Mouse (Mus musculus): Measurements from ENCODE around the gene Vat1.
"Not testable (repeated sequence)": the region's sequence is repeated elsewhere in the genome, so short reads cannot be mapped to it uniquely, and the experiment has no call there.

Gene Vat1

DNA sequence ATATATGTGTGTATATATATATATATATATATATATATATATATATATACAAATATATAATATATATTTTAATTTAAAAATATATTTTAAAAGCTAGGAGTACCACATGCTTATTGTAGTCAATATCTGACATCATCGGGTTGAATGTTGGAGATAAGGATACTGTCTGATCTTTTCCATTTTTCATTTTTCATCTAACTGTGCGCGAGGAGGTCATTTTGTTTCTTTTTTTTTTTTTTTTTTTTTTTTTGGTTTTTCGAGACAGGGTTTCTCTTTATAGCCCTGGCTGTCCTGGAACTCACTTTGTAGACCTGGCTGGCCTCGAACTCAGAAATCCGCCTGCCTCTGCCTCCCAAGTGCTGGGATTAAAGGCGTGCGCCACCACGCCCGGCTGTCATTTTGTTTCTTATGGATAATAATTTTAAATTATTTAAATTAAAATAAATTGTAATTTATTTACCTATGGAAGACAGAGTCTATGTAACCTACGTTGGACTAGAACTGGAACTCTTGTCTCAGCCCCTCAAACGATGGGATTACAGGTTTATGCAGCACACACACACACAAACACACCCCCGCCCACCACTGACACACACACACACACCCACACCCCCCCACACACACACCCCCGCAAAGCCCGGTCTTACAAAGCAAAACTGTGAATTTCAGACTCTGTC lies 24.4 kb downstream of the Vat1 start:
- DNase-seq = not testable (repeated sequence)

DNA sequence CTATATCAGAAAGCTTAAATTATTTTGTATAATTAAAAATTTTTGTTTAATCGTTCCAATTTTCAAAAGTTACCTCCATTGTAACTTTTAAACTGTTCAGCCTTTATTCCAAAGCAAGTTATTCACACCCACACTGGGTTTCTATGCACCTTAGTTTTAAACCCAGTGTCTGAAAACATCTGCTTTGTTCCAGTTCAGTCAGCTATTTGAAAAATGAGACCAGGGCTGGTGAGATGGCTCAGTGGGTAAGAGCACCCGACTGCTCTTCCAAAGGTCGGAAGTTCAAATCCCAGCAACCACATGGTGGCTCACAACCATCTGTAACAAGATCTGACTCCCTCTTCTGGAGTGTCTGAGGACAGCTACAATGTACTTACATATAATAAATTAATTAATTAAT lies 28.0 kb downstream of the Vat1 start:
- DNase-seq = not testable (repeated sequence)

DNA sequence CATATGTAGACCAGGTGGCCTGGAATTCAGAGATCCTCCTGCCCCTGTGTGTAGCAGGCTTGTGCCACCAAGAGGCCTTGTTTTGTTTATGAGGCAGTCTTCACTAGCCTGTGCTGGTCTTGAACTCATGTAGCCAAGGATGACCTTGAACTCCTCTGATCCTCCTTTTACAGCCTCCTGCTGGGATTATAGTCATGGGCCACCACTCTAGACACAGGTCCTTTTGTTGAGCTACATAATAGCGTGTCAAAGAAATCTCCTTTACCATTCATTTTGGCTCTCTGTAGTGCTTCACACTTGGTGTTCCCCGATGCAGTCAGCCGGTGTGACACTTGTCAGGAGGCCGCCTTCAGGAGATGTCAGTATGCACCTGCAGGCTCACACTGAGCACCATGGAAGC lies 29.1 kb downstream of the Vat1 start:
- no peak for DNase-seq

DNA sequence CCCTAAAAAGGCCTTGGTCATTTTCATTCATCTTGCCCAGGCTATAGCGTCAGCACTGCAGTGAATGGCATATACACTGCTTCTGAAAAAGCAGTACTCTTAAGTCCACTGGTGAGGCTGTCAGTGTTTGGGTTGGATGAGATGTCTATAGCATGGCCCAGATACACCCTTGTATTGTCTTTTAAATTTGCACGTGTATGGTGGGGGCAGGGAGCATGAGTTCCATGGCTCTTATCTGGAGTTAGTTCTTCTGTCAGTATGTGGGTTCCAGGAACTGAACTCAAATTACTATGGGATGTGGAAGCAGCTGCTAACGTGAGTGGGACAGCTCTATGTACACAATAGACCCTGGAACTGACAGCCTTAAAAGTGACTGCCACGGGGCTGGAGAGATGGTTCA lies 30.2 kb downstream of the Vat1 start:
- DNase-seq = no peak

DNA sequence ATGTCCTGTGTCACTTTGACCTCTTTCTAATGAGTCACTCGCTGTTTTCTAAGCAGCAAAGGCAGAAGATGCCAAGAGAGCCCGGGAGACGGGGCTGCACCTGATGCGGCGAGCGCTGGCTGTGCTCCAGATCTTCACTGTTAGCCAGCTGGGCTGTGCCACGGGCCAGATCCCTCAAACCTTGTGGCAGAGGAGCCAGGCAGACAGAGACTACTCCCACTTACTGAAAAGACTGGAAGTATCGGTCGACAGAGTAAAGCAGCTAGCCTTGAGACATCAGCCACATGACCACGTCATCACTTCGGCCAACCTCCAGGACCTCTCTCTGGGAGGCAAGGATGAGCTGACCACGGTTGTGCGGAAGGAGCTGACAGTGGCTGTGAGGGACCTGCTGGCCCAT lies 32.6 kb downstream of the Vat1 start:
- no peak for DNase-seq

DNA sequence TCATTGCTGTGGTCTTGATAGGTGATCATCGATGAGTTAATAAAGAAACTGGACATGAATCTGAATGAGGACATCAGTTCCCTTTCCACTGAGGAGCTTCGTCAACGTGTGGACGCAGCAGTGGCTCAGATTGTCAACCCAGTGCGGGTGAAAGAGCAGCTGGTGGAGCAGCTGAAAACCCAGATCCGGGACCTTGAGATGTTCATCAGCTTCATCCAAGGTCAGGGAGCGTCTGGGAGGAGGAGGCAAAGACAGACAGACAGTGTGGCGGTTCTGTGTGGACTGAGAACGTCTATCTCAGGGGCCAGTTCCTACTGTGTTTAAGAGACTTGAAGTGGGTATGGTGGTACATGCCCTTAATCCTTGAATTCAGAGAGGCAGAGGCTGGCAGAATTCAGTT lies 34.7 kb downstream of the Vat1 start:
- DNase-seq = no peak

DNA sequence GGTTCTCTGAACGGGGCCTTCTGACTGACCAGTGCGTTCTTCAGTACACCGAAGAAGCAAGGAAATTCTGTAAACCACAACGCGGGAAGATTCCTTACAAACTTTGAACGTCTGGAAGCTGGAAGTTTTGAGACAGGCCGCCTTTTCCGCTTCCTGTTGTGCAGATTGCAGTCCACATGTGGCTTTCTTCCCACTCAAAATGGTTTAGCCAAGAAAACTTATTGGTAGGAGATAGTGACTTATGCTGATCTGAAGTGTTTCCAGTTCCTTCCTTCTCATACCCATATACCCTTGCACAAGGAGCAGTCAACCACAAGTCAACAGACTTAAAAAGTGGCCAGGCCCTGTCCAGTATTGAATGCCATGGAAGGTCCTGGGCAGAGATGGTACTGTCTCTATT lies 39.9 kb downstream of the Vat1 start:
- DNase-seq = no peak

DNA sequence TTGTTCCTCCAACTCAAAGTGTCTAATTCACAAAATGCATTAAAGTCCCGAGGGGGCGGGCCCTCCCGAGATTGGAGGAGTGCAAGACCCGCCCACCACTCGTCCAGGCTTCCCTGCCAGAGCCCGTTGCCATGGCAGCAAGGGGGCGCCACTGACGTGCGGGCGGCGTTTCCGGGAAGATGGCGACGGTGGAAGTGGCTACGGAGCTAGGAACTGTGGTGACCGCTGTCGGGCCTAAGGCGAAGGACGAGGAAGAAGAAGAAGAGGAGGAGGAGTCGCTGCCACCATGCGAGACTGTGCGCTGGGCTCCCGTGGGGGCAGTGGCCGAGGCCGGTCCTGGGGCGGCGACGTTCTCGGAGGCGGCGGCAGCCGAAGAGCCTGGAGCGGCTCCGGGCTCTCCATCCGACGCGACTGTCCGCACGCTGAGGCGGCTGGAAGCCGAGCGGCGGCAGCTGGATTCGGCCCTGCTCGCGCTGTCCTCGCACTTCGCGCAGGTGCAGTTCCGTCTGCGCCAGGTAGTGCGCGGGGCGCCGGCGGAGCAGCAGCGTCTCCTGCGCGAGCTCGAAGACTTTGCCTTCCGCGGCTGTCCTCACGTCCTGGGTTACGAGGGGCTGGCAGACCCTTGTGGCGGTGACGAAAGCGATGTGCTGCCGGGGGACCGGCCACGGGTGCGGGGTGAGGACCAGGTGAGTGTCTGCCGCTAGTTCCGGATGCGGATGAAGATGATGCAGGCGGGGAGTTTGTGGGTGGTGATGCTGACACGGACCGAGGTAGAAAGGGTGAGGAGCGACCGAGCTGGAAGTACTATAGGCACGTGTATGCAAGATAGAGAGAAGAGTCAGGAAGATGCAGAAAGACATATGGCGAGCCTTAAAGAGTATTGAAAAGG lies 40.9 kb downstream of the Vat1 start, which contains the start of the genes Rundc1 and Ptges3l:
TSS of gene Rundc1 (plus strand) at position 161 of the 889 bp plus-strand sequence.
TSS of gene Ptges3l (minus strand) at position 409 of the 889 bp plus-strand sequence.
- peak; percentile 99 for DNase-seq

DNA sequence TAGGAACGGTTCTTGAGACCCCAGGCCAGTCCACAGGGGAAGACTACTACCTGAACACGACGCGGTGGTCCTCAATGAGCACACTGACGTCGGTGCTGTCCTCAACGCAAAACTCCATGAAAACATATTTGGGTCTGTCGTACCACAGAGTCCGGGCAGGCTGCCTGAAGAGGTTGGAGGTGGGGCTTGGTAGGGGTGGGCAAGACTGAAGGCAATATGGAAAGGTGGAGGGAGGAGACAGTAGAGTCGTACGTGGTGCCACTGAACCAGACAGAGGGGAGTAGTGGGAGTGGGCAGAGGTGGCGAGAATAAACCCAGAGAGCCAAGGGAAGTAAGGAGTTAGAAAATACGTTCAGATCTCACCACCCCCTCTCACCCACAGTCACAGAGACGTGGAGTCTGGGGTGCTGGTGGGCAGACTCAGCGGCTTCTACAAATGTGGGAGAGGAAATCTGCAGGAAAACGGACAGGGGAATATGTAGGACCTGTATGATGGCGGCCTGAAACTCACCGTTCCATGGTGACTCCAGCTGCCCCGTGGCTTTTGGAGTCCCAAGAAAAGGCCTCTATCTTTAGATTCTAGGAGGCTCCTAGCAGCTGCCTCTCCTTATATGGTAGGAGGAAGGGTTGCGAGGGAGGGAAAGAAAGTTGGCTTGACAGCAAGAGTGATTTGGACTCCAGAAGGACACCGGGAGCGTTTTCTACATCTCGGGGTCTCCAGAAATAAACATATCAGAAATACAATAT lies 41.8 kb downstream of the Vat1 start, which contains the start of gene Gm27029:
TSS of gene Gm27029 (minus strand) at position 692 of the 747 bp plus-strand sequence.
- DNase-seq = peak; percentile 13

DNA sequence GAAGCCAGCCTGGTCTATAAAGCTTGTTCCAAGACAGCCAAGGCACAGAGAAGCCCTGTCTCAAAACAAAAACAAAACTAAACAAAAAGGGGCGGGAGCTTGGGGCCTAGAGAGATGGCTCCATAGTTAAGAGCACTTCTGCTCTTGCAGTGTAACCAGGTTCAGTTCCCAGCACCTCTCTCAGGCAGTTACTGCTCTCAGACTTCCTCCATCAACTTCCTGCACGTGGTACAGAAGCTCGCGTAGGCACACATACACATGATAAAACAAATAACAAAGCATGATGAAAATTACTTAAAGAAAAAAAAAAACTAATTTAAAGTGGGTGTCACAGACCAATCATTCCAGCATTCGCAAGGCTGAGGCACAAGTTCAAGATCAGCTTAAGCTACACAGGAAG lies 45.9 kb downstream of the Vat1 start:
- no peak for DNase-seq

DNA sequence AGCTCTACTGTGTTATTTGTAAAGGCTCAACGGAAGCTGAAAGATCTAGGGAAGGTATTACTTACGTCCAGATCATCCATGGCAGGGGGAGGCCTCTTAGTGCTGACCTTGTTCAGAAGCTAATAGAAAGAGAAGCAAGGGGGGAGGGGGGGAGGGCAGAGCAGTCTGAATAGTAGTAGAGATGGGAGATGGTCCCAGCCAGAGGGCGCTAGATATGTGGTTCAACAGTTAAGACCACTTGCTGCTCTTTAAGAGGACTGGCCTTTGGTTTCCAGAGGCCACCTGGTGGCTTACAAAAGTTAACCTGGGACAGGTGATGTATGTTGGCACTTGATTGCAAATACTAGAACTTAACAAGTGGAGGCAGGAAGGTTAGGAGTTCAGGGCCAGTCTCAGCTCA lies 46.4 kb downstream of the Vat1 start:
- peak; percentile 25 for DNase-seq

DNA sequence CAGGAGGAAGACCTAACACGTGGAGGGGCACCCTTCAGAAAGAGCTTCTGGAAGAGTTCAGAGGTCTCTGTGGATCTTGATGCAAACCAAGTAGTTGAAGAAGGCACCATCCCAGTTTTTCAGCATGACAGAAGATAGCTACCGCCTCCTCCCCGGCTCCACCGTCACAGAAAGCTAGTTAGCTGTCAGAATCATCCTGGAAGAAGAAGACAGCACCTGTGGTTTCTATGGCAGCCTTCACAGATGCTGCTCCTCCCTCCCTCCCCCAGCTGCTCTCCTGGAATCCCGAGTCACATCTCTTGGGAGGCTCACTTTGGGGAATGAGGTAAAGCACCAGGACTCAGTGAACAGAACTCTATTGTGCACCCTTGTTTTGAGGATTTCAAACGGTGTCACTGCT lies 47.0 kb downstream of the Vat1 start:
- DNase-seq = no peak

DNA sequence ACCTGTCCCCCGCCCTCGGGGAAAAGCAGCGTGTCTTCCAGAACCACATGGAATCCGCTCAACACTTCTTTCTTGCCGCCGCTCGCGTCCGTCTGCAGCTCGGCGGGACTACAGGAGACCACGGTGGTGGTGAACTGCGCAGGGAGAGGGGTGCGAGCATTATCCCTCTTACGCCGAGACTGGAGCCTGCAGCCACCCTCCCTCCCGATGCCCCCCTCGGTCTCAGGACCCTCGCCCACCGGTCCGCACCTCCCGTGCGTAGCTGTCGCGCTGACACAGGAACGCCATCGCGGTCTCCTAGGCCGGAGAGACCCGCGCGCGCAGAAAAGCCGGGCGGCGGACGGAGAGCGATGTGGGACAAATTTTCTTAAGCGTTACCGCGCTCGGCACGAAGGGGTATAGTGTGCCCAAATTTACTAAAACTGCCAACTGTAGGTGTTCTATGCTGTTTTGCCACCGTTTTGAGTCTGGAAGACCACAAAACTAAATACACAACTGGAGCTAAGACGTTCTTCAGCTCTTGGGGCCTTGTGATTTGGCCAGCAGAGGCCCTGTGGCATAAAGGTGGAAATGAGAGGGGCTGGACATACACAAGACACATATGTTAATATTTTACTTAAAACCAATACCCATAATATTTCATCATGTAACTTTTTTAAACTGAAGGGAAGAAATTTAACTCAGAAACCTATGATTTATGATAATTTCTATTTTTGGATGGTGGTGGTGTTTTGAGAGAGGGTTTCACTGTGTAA lies 48.8 kb downstream of the Vat1 start, which contains the start of gene Aarsd1:
TSS of gene Aarsd1 (minus strand) at position 515 of the 755 bp plus-strand sequence.
- peak; percentile 91 for DNase-seq

DNA sequence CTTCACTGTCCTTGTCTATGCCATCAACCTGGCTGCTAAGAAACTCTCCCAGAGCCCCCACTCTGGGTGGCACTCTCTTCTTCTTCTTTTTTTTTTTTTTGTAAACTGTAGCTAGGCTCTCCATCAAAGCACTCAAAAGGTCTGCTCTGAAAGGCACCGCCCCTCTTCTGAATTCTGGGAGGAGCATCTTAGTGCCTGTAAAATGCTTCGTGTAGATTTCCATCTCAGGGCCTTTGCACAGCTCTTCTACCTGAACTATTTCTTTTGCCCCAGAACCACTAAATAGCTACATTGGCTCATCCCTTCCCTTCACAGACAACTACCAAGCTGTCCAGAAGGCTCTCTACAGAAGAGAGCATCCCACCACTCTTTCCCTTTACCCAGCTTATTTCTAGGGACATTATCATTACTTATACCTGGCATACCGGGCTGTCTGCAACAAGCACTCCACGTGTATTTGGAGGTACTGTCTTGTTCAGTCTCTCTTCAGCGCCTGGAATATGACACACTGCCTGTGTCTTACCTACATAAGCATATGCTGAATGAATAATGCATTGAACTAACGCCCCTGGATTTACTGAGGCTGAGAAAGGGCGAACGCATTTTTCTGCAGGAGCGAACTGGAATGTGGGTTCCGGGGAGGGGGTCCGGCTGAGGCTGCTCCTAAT lies 49.5 kb downstream of the Vat1 start:
- DNase-seq = peak; percentile 37

DNA sequence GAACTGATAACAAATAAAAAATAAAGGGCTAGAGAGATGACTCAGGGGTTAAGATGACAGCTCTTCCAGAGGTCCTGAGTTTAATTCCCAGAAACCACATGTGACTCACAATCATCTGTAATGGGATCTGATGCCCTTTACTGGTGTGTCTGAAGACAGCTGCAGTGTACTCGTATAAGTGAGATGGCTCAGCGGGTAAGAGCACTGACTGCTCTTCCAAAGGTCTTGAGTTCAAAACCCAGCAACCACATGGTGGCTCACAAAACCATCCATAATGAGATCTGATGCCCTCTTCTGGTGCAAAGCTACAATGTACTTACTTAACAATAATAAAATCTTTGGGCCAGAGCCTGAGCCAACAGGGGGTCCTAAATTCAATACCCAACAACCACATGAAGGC lies 50.7 kb downstream of the Vat1 start:
- no peak for DNase-seq

Data from embryo, embryonic 11 days (tissue).